Mouse (Mus musculus) testis, adult 2 months (tissue): Measurements from ENCODE around the gene Pnmal1. TPM values are rescaled to one million over a fixed set of nuclear protein-coding genes. Genes with fewer than 3 reads are reported as not detected.

ENCODE experiments used
- H3K27ac ChIP-seq: fragments of 200-500 bp; 2 replicates; pipeline ENCODE4 v1.5.1; 2012; ENCODE audit warnings: low read depth, low read length; ENCODE audit not compliant: control insufficient read depth, insufficient read depth
- H3K27me3 ChIP-seq: fragments of 200-500 bp; 2 replicates; pipeline ENCODE4 v1.6.1; 2012; ENCODE audit warnings: mild to moderate bottlenecking, low read length, moderate library complexity; ENCODE audit not compliant: control insufficient read depth, insufficient read depth
- H3K36me3 ChIP-seq: fragments of 200-500 bp; 2 replicates; pipeline ENCODE4 v1.6.1; 2012; ENCODE audit warnings: mild to moderate bottlenecking, low read length; ENCODE audit not compliant: control insufficient read depth, insufficient read depth
- H3K4me1 ChIP-seq: fragments of 200-500 bp; 2 replicates; pipeline ENCODE4 v1.6.1; 2012; ENCODE audit warnings: low read length; ENCODE audit not compliant: control insufficient read depth, insufficient read depth
- H3K4me3 ChIP-seq: fragments of 200-500 bp; 2 replicates; pipeline ENCODE4 v1.5.1; 2012; ENCODE audit warnings: low read depth, mild to moderate bottlenecking, low read length, moderate library complexity, mixed read lengths; ENCODE audit not compliant: control insufficient read depth
- CTCF ChIP-seq: fragments of 200-500 bp; IDR thresholded peaks from 2 replicates; pipeline ENCODE4 v1.5.1; 2012; ENCODE audit warnings: low read depth, mild to moderate bottlenecking, inconsistent platforms, low read length, moderate library complexity; ENCODE audit not compliant: control insufficient read depth, insufficient read depth, insufficient replicate concordance
- POLR2A ChIP-seq: fragments of 200-500 bp; IDR thresholded peaks from 2 replicates; pipeline ENCODE4 v1.6.1; 2012; ENCODE audit warnings: low read depth, mild to moderate bottlenecking, inconsistent platforms, low read length, moderate library complexity; ENCODE audit not compliant: control insufficient read depth
- polyA plus RNA-seq: library from polyadenylated mRNA; depleted of rRNA; stranded (reverse); fragments of >200 nt; gene quantifications from 2 replicates; pipeline ENCODE4 v1.2.3, GENCODE M21; 2012

The Pnmal1 gene
- polyA plus RNA-seq, 1 experiment, result 7.6 TPM

DNA sequence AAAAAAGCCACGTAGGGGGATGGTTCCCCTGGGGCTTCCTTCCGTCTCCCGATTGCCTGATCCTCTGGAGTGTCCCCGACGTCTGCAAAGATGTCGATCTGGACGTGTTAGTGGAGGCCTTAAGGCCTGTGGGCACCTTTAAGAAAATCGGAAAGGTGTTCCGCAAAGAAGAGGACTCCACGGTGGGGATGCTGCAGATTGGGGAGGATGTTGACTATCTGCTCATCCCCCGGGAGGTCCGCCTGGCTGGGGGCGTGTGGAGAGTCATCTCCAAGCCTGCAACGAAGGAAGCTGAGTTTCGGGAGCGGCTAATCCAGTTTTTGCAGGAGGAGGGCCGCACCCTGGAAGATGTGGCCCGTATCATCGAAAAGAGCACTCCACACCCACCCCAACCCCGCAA is 34.9 kb downstream of the Pnmal1 start:
- Histone ChIP-seq H3K4me1 (peaks cover 19% of the 10 kb centered on the region), H3K27me3 (no peaks in the 10 kb centered on the region), H3K36me3 (no peaks in the 10 kb centered on the region), H3K27ac (peak overlapping the region; percentile 63), H3K4me3 (peak overlapping the region; percentile 70)
- TF ChIP-seq CTCF (no peak), POLR2A (no peak)

GRCm38 (mm10) chr7:16995345-16995744 is 35.9 kb downstream of the Pnmal1 start:
- no peak for TF ChIP-seq POLR2A
- TF ChIP-seq CTCF, result no peak
- peak overlapping the region; percentile 70; the same call in 1 of the 2 replicates for H3K4me3 ChIP-seq
- no peak overlapping the region for H3K27ac ChIP-seq
- peaks cover 12% of the 10 kb centered on the region for H3K4me1 ChIP-seq
- no peaks in the 10 kb centered on the region for H3K36me3 ChIP-seq
- no peaks in the 10 kb centered on the region for H3K27me3 ChIP-seq

DNA sequence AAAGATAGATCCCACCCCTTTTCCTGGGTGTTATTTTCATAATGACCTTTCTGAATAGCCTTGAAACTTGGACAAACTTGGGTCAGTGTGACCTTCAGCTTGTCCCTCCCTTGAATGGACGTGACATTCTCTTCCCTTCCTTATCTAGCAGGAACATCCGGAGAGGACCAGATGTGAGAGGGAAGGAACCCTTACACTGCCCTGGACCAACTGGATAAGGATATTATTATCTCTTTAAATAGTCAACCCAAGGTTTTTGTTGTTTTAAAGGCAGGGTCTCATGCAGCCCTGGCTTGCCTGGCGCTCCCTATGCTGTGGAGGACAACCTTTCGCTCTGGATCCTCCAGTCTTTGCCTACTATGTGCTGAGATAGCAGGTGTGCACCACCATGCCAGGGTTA is 39.8 kb downstream of the Pnmal1 start:
- no peaks in the 10 kb centered on the region; the same call in 1 of the 2 replicates for H3K4me1 ChIP-seq
- H3K27me3 ChIP-seq, result no peaks in the 10 kb centered on the region
- H3K27ac ChIP-seq, result peak overlapping the region; percentile 39; the same call in 1 of the 2 replicates
- TF ChIP-seq POLR2A (no peak), CTCF (no peak)
- H3K4me3 ChIP-seq, result no peak overlapping the region
- H3K36me3 ChIP-seq, result peaks cover 1% of the 10 kb centered on the region; the same call in 1 of the 2 replicates

DNA sequence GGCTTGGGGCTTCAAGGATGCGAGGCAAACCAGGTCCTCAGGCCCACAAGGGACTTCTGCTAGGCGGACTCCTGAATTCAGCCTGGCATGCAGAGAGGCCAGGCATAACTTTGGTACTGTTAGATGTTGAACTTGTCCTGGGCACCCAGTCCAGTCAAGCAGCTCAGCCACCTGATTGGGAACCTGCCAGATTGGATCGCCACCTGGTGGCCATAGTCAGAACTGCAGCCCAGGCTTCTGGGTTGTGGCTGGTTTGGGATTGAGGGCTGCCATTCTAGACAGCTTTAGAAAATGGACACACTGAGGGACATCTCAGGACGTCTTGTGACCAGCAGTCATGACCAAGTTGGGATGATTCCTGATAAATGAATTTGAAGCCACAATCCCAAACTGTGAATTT is 40.2 kb downstream of the Pnmal1 start:
- Histone ChIP-seq H3K4me3 (no peak overlapping the region), H3K4me1 (no peaks in the 10 kb centered on the region; the same call in 1 of the 2 replicates), H3K27ac (peak overlapping the region; percentile 39; the same call in 1 of the 2 replicates), H3K36me3 (peaks cover 1% of the 10 kb centered on the region; the same call in 1 of the 2 replicates), H3K27me3 (no peaks in the 10 kb centered on the region)
- TF ChIP-seq CTCF (peak; percentile 95), POLR2A (no peak)

- H3K27ac ChIP-seq, result no peak overlapping the region
- no peaks in the 10 kb centered on the region for H3K27me3 ChIP-seq
- no peak overlapping the region for H3K4me3 ChIP-seq
- H3K4me1 ChIP-seq, result no peaks in the 10 kb centered on the region; the same call in 1 of the 2 replicates
- H3K36me3 ChIP-seq, result peaks cover 3% of the 10 kb centered on the region; the same call in 1 of the 2 replicates
- TF ChIP-seq POLR2A, result no peak
- TF ChIP-seq CTCF, result peak; percentile 69; the same call in 1 of the 2 replicates
Observed at GRCm38 (mm10) chr7:17002375-17003195, 43.1 kb downstream of the Pnmal1 start.

- no peak overlapping the region for H3K27ac ChIP-seq
Observed at GRCm38 (mm10) chr7:17003230-17003960, 43.9 kb downstream of the Pnmal1 start.

DNA sequence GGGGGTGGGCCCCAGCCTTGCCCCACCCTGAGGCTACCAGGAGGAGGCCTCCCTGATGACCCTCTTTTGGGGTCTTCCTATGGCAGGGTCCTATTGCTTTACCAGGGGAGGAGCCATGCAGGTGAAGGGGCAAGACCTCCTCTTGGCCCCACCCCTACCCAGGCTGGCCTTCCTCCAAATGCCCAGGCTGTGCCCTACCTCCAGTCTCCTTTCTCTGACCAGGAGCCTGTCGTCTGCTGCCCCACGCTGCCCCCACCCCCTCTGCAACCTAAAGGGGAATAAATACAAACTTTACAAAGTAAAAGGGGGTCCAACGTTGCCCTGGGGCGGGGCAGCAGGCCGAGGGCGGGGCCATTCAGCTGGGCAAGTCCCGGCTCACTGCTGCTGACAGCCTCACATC is 45.2 kb downstream of the Pnmal1 start:
- no peak overlapping the region for H3K4me3 ChIP-seq
- H3K36me3 ChIP-seq, result peaks cover 5% of the 10 kb centered on the region
- TF ChIP-seq POLR2A (no peak), CTCF (no peak)

More at GRCm38 (mm10) chr7:17003230-17003960, 43.9 kb downstream of the Pnmal1 start:
- Histone ChIP-seq H3K4me1 (no peaks in the 10 kb centered on the region; the same call in 1 of the 2 replicates), H3K36me3 (peaks cover 4% of the 10 kb centered on the region), H3K4me3 (no peak overlapping the region), H3K27me3 (no peaks in the 10 kb centered on the region)
- TF ChIP-seq CTCF, result no peak
- no peak for TF ChIP-seq POLR2A

More for the DNA sequence above, 45.2 kb downstream of the Pnmal1 start:
- no peaks in the 10 kb centered on the region for H3K4me1 ChIP-seq
- H3K27me3 ChIP-seq, result no peaks in the 10 kb centered on the region
- H3K27ac ChIP-seq, result no peak overlapping the region
